Mouse (Mus musculus) midbrain, embryonic 12.5 days (tissue): ENCODE measurements around the gene Rln3. TPM values are rescaled to one million over a fixed set of nuclear protein-coding genes. Genes with fewer than 3 reads are reported as not detected.

Source experiments
- ATAC-seq: fragments of 200-750 bp; cut with Nextera tagmentation; 2 replicates; pipeline ENCODE4 v1.8.0; 2017; ENCODE audit warnings: low read depth, moderate TSS enrichment, moderate library complexity; ENCODE audit not compliant: low FRiP score
- H3K27ac ChIP-seq: fragments of 300-500 bp; sonication (generic); replicated peaks from 2 replicates; pipeline ENCODE4 v1.5.1; 2016; ENCODE audit warnings: mild to moderate bottlenecking
- H3K27me3 ChIP-seq: fragments of 300-500 bp; sonication (generic); 2 replicates; pipeline ENCODE4 v1.6.1; 2016; ENCODE audit warnings: mild to moderate bottlenecking
- H3K36me3 ChIP-seq: fragments of 300-500 bp; sonication (generic); 2 replicates; pipeline ENCODE4 v1.6.1; 2016
- H3K4me1 ChIP-seq: fragments of 300-500 bp; sonication (generic); 2 replicates; pipeline ENCODE4 v1.6.1; 2016
- H3K4me2 ChIP-seq: fragments of 300-500 bp; sonication (generic); replicated peaks from 2 replicates; pipeline ENCODE4 v1.6.1; 2016; ENCODE audit warnings: mild to moderate bottlenecking, moderate library complexity
- H3K4me3 ChIP-seq: fragments of 300-500 bp; sonication (generic); 2 replicates; pipeline ENCODE4 v1.5.1; 2016; ENCODE audit warnings: mild to moderate bottlenecking
- H3K9ac ChIP-seq: fragments of 300-500 bp; sonication (generic); replicated peaks from 2 replicates; pipeline ENCODE4 v1.6.1; 2016; ENCODE audit warnings: mild to moderate bottlenecking, moderate library complexity
- H3K9me3 ChIP-seq: fragments of 300-500 bp; sonication (generic); 2 replicates; pipeline ENCODE4 v1.6.1; 2016; ENCODE audit warnings: mild to moderate bottlenecking
- WGBS: fragments of 180-500 bp; shearing (Covaris S2); methylation state at CpG from one replicate; pipeline ENCODE4 v1.1.7; 2016; 5-methylcytosine and 5-hydroxymethylcytosine counted together
- polyA plus RNA-seq: library from polyadenylated mRNA; unstranded; fragments of >200 nt; fragmentation: Nextera tagmentation; extraction: Ambion mirVana; gene quantifications from 2 replicates; pipeline ENCODE4 v1.2.1, GENCODE M21; 2016

The Rln3 gene
- polyA plus RNA-seq, 1 experiment from 2014 or later: not detected

DNA sequence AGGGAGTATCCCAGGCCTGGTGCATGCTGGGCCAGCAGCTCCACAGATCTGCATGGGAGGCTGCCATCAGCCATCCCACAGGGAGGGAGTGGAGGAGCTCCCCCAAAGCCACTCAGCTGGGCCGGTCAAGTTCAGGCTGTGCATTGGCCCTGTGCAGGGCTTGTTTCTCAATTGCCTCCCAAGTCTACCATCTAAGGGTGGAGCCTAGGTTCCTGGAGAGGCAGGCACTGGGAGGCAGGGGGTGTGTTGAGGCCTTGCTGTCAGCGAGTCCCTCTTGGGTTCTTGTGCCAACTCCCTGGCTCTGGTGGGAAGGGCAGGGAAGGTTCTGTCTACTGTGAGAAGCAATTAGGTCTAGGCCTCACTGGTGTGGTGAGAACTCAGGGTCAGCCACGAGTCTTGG is 27.1 kb upstream of the Rln3 start:
- Histone ChIP-seq H3K9ac (no peak overlapping the region), H3K36me3 (peaks cover 9% of the 10 kb centered on the region; the same call in 1 of the 2 replicates), H3K27ac (no peak overlapping the region), H3K4me2 (no peak overlapping the region), H3K4me3 (no peak overlapping the region), H3K4me1 (peaks cover 52% of the 10 kb centered on the region), H3K27me3 (no peaks in the 10 kb centered on the region), H3K9me3 (no peaks in the 10 kb centered on the region)
- no peak for ATAC-seq
- WGBS: 83% methylated on average over 3 of the region's 3 CpGs

DNA sequence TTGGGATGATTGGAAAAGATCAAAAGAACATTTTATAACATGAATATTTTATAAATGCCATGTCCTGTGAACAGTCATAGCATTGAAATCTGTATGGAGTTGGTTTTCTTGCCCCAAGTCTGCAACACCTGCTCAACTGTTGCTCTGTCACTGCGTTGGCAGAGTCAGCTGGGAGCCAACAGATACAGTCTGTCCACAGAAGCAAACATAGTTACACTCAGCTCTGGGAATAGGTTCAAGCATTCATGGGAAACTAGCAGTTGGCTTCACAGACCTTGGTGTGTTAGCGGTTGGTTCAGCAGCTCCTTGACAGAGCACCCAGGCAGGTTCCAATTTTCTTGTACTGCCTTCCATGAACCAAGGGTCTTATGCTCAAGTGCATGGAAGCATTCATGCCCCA is 25.9 kb upstream of the Rln3 start:
- no peaks in the 10 kb centered on the region for H3K9me3 ChIP-seq
- H3K9ac ChIP-seq: no peak overlapping the region
- no peak overlapping the region for H3K27ac ChIP-seq
- no peaks in the 10 kb centered on the region for H3K27me3 ChIP-seq
- 0 out of 2 replicates have a peak, but pooled peaks cover 1% of the 10 kb centered on the region for H3K36me3 ChIP-seq
- H3K4me3 ChIP-seq: no peak overlapping the region
- ATAC-seq: no peak
- WGBS: 94% methylated on average over 2 of the region's 2 CpGs
- H3K4me2 ChIP-seq: no peak overlapping the region
- H3K4me1 ChIP-seq: peaks cover 52% of the 10 kb centered on the region

DNA sequence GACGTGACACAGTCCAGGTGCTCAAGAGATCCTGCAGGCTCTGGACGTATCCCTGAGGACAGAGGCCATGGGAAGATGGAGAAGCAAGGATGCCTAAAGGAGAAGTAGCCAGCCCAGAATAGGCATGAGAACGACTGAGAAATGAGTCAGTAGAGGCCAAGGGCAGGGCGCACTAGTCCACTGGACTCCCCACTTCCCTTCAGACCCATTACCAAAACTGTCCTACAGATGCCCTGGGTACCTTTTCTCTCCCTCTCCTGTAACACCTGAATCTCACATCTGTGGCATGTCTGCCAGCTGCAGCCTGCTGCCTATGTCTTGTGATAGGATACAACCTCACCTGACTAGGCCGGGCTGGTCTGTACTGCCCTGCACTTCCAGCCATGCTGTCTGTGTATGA is 25.4 kb upstream of the Rln3 start:
- WGBS: 87% methylated on average over 5 of the region's 5 CpGs
- Histone ChIP-seq H3K4me1 (peaks cover 52% of the 10 kb centered on the region), H3K27ac (no peak overlapping the region), H3K9me3 (no peaks in the 10 kb centered on the region), H3K36me3 (no peaks in the 10 kb centered on the region), H3K4me2 (no peak overlapping the region), H3K9ac (no peak overlapping the region; the same call in 1 of the 2 replicates), H3K4me3 (no peak overlapping the region), H3K27me3 (no peaks in the 10 kb centered on the region)
- no peak for ATAC-seq

DNA sequence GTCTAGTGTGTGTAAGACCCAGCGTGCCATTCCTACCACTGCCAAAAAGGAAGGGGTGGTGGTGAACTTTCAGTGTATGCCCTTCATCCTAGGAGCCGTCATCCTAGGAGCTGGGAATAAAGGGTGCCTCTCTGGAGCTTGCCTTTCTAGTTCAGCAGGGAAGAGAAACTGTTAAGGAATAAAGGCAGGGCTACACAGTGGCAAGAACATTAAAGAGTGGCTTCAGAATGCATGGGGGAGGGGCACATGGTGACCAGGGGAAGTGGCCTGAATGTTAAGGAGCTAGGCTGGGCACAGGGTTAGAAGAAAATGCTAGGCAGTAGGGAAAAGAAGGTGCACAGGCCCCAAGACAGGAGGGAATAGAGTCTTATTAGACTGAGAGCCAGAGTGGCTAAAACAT is 24.9 kb upstream of the Rln3 start:
- no peaks in the 10 kb centered on the region for H3K9me3 ChIP-seq
- H3K27ac ChIP-seq: no peak overlapping the region
- WGBS: 63% methylated on average over 2 of the region's 2 CpGs
- no peaks in the 10 kb centered on the region for H3K27me3 ChIP-seq
- no peaks in the 10 kb centered on the region for H3K36me3 ChIP-seq
- H3K4me1 ChIP-seq: peaks cover 52% of the 10 kb centered on the region
- H3K4me2 ChIP-seq: no peak overlapping the region
- H3K9ac ChIP-seq: no peak overlapping the region; the same call in 1 of the 2 replicates
- no peak overlapping the region for H3K4me3 ChIP-seq
- no peak for ATAC-seq

DNA sequence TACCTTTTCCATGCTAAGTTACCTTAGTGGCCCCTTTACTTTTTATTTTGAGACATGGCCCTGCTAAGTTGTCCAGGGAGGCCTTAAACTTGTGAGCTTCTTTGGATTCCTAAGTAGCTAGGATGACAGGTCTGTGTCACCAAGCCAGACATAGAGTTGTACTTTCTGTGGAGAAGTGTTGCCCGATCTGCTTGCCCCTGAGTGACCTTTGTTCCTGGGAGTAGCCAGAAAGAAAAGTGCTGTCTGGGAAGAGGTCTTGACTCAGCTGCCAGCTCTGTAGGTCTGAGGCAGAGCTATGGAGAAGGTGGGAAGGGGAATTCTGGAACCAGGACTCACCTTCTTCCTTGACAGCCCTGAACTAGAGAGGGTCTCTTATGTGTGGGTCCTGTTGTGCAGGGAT is 24.4 kb upstream of the Rln3 start:
- 42% methylated on average over 1 of the region's 1 CpGs for WGBS
- Histone ChIP-seq H3K9me3 (no peaks in the 10 kb centered on the region), H3K4me2 (no peak overlapping the region), H3K9ac (0 out of 2 replicates have a peak overlapping the region, but pooled peaks have one; percentile 2), H3K36me3 (no peaks in the 10 kb centered on the region), H3K27me3 (no peaks in the 10 kb centered on the region), H3K4me3 (no peak overlapping the region), H3K4me1 (peaks cover 52% of the 10 kb centered on the region), H3K27ac (no peak overlapping the region)
- ATAC-seq: no peak

DNA sequence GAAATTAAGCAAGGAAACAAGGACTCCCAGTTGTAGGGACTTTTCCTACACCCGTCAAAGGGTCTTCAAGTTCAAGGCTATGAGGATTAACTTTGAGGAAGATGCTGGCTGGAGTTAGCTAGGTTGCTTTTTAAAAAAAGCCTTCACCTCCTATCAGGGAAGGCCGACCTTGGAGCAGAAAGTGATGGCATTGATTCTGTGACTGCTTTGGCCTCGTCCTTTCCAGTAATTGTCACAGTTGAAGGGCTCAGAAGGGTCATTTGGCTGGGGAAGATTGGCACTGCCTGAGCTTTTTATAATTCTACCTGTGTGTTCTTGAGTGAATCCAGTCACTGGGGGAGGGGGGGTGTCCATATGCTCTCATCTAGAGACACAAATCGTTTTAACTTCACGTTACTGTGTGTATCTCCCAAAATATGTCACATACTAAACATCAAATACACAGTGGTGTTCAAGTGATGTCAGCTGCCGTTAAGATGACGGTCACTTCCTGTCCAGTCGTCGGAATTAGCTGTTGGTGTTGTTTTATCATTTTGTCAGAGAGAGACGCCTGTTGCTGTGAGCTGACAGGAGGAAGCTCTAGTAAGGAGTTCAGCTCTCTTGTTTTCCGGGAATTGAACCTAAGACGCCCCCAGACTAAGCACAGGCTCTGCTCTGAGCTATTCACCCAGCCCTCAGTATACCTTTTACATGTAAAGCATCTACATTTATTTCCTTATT is 23.7 kb upstream of the Rln3 start:
- Histone ChIP-seq H3K36me3 (no peaks in the 10 kb centered on the region), H3K27ac (no peak overlapping the region), H3K9ac (peak overlapping the region; percentile 2; the same call in 1 of the 2 replicates), H3K4me2 (peak overlapping the region; percentile 51; the same call in 1 of the 2 replicates), H3K4me3 (no peak overlapping the region), H3K27me3 (no peaks in the 10 kb centered on the region), H3K4me1 (peaks cover 47% of the 10 kb centered on the region), H3K9me3 (no peaks in the 10 kb centered on the region)
- ATAC-seq: no peak
- 79% methylated on average over 12 of the region's 12 CpGs for WGBS

DNA sequence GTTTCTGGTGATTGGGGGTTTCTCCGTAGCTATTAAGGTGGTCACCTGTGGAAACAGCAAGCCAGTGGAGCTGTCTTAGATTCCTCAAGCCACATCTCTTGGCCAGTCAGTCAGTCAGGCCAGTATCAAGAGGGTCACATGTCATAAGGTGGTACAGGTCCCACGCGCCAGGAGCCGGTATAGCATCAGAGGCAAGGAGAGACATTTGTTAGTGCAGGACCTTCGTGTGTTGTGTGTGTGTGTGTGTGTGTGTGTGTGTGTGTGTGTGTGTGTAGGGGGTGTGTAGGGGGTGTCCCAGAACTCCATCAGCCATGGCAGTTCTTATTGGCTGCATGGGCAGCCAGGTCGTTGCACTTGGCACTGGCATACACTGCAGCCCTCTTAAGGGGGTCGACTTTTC is 23.1 kb upstream of the Rln3 start:
- no peaks in the 10 kb centered on the region for H3K27me3 ChIP-seq
- no peak overlapping the region for H3K27ac ChIP-seq
- no peaks in the 10 kb centered on the region for H3K36me3 ChIP-seq
- no peak for ATAC-seq
- H3K9me3 ChIP-seq: no peaks in the 10 kb centered on the region
- H3K4me1 ChIP-seq: peaks cover 41% of the 10 kb centered on the region
- H3K4me2 ChIP-seq: peak overlapping the region; percentile 51
- 85% methylated on average over 7 of the region's 7 CpGs for WGBS
- no peak overlapping the region; the same call in 1 of the 2 replicates for H3K9ac ChIP-seq
- peak overlapping the region; percentile 97 for H3K4me3 ChIP-seq

DNA sequence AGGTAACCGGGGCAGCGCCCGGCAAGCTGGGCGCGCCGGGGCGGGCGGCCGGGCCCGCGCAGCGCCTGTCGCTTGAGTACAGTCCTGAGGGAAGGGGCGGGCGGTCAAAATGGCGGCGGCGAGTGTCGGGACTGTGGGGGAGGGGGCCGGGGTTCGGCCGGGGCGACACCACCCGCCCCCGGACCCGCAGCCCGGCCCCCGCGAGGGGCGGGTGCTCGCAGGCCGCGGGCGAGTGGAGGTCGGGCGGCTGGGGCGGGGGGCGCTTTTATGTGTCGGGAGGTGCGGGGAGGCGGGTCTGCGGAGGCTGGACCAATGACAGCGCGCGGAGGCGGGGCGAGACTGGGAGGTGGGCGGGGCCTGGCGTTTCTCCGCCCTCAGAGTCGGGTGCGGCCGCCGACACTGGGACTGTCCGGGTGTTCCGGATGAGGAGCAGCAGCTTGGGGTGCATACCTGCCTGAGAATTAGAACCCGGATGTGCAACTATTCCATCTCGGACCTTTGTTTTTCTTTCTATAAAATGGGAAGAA is 22.3 kb upstream of the Rln3 start:
- peak overlapping the region; percentile 97 for H3K4me3 ChIP-seq
- no peaks in the 10 kb centered on the region for H3K9me3 ChIP-seq
- peak; percentile 71 for ATAC-seq
- peaks cover 33% of the 10 kb centered on the region for H3K4me1 ChIP-seq
- H3K27me3 ChIP-seq: no peaks in the 10 kb centered on the region
- 1% methylated on average over 46 of the region's 58 CpGs for WGBS
- no peaks in the 10 kb centered on the region for H3K36me3 ChIP-seq
- peak overlapping the region; percentile 72 for H3K9ac ChIP-seq
- H3K27ac ChIP-seq: peak overlapping the region; percentile 96
- peak overlapping the region; percentile 51 for H3K4me2 ChIP-seq

DNA sequence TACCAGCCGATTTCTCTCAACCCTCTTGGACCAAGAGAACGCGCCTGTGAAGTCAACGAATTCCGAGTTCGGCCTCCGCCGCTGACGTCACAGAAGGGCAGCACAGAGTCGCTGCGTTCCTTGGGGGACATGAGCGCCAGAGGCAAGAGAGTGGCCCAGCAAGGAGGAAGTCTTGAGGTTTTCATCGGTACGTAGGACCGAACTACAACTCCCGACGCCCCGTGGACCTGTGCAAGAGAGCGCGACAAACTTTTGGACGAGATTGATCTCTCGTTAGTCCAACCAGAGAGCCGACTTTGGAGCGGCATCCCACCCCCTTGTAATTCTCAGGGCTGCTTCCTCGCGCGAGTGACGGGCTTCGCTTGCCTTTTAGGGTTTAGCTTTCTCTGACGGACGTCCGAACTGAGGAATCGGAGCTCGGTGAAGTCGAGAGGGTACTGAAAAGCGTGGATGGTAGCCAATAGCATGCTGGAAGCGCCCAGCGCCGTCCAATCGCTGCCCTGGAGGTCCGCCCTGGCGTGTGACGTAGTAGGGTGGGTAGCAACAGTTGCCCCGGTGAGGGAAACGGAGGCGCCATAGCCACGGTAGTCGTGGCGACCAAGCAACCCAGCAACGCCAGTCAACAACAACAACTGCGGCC is 21.6 kb upstream of the Rln3 start, which contains the start of gene Rfx1:
Gene Rfx1 (plus strand): TSS at position 544 of the 640 bp plus-strand sequence.
- H3K9me3 ChIP-seq: no peaks in the 10 kb centered on the region
- peak within 1 kb of the TSS; percentile 97 for H3K4me3 ChIP-seq
- no peaks in the 10 kb centered on the region for H3K36me3 ChIP-seq
- 0% methylated on average over 51 of the region's 51 CpGs for WGBS
- peak; percentile 99 for ATAC-seq
- peaks cover 30% of the 10 kb centered on the region for H3K4me1 ChIP-seq
- H3K27me3 ChIP-seq: no peaks in the 10 kb centered on the region
- peak within 1 kb of the TSS; percentile 96 for H3K27ac ChIP-seq
- H3K9ac ChIP-seq: peak within 1 kb of the TSS; percentile 72
- H3K4me2 ChIP-seq: peak within 1 kb of the TSS; percentile 60

DNA sequence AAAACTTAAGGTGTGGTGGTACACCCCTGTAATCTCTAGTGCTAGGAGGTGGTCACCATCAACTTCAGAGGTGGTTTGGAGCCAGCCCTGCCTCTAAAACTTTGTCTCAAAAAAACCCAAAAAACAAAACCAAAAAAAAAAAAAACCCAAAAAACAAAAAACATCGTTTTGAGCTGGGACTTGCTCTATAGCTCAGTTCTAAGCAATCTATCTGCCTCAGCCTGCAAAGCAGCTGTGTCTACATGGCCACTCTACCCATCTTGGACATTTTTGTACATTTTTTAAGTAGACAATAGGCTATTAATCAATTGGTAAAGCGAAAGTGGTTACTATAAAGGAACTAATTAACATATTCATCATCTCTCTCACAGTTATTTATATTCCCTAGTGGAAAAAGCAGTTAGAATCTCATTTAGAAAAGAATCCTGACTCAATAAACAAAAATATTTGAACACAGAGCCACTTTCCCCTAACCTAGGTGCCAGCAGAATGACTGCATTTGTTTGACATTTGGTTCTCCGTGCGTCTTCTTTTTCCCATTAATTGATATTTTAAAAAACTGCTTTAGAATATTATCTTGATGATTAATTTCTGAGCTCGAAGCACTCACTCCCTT is 20.8 kb upstream of the Rln3 start:
- ATAC-seq: no peak
- peak overlapping the region; percentile 60; the same call in 1 of the 2 replicates for H3K27ac ChIP-seq

DNA sequence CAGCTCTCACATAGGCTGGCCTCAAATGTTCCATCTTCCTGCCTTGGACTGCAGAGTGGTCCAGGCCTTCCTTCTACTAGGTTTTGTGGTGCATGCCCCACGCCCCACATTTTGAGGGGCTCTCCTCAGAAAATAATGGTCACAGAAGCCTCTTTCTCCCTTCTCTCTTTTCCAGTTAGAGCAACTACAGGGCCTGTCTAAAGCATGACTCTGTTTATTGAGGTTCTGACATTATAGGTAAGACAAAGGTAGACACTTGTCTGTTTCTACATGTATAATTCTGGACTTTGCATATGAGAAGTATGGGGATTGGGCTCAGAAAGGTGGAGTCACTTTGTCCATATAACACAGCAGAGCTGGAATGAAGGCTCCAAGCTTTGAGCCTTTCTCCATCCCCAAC is 20.2 kb upstream of the Rln3 start, which contains the start of gene Gm10643:
Gene Gm10643 (minus strand): TSS at position 101 of the 400 bp plus-strand sequence.
- H3K36me3 ChIP-seq: no peaks in the 10 kb centered on the region
- H3K9me3 ChIP-seq: no peaks in the 10 kb centered on the region
- peak within 1 kb of the TSS; percentile 48 for H3K9ac ChIP-seq
- peak within 1 kb of the TSS; percentile 97 for H3K4me3 ChIP-seq
- ATAC-seq: no peak
- 80% methylated on average over 1 of the region's 1 CpGs for WGBS
- H3K4me1 ChIP-seq: peaks cover 26% of the 10 kb centered on the region
- peak within 1 kb of the TSS; percentile 60 for H3K27ac ChIP-seq
- no peaks in the 10 kb centered on the region for H3K27me3 ChIP-seq
- H3K4me2 ChIP-seq: peak within 1 kb of the TSS; percentile 60

More for the DNA sequence above, 20.8 kb upstream of the Rln3 start:
- H3K36me3 ChIP-seq: no peaks in the 10 kb centered on the region
- peak overlapping the region; percentile 60 for H3K4me2 ChIP-seq
- H3K4me1 ChIP-seq: peaks cover 30% of the 10 kb centered on the region
- 28% methylated on average over 5 of the region's 5 CpGs for WGBS
- H3K9me3 ChIP-seq: no peaks in the 10 kb centered on the region
- H3K27me3 ChIP-seq: no peaks in the 10 kb centered on the region
- peak overlapping the region; percentile 48 for H3K9ac ChIP-seq
- peak overlapping the region; percentile 97 for H3K4me3 ChIP-seq
